Mouse (Mus musculus) thymus, adult 2 months (tissue): ENCODE measurements at regions not wholly inside any gene's neighbourhood (a gene's known extent, or its start where the extent isn't known, plus 50 kb on each side); places are given as distances from the start of the nearest gene placed in this dataset.

Experiments used
- CTCF ChIP-seq: fragments of 200-500 bp; IDR thresholded peaks from 2 replicates; pipeline ENCODE4 v1.5.1; 2012; ENCODE audit warnings: mild to moderate bottlenecking, control low read depth, low read length, moderate library complexity, borderline replicate concordance; ENCODE audit not compliant: control insufficient read depth, poor library complexity, insufficient read depth; ENCODE audit errors: extremely low read depth
- POLR2A ChIP-seq: fragments of 200-500 bp; IDR thresholded peaks from 2 replicates; pipeline ENCODE4 v1.6.1; 2012; ENCODE audit warnings: mild to moderate bottlenecking, low read length, control low read depth, moderate library complexity; ENCODE audit not compliant: control insufficient read depth, poor library complexity, insufficient read depth; ENCODE audit errors: extremely low read depth

GRCm38 (mm10) chr1:183669674-183670073 is 251.7 kb downstream of the Hhipl2 start:
- TF ChIP-seq CTCF = no peak
- TF ChIP-seq POLR2A = no peak
